Mouse (Mus musculus): ENCODE results near the gene Fam183b. TPM values are rescaled to one million over a fixed set of nuclear protein-coding genes. Genes with fewer than 3 reads are reported as not detected.

Gene Fam183b
- polyA plus RNA-seq, 1 experiment from 2014 or later = 19.1 TPM

Other genes with a start within 250 kb of the Fam183b start
- gene Olfr328, start 246.3 kb downstream of the Fam183b start, polyA plus RNA-seq (2016; fragmentation: Nextera tagmentation; extraction: Ambion mirVana) = not detected in 2 replicates
- not detected in 2 replicates for gene Olfr224, start 231.4 kb downstream of the Fam183b start, polyA plus RNA-seq (2016; fragmentation: Nextera tagmentation; extraction: Ambion mirVana)
- gene Olfr325, start 224.2 kb downstream of the Fam183b start, polyA plus RNA-seq (2016; fragmentation: Nextera tagmentation; extraction: Ambion mirVana) = not detected in 2 replicates
- gene Olfr324, start 206.8 kb downstream of the Fam183b start, polyA plus RNA-seq (2016; fragmentation: Nextera tagmentation; extraction: Ambion mirVana) = not detected in 2 replicates
- gene 2210407C18Rik, start 185.9 kb downstream of the Fam183b start, polyA plus RNA-seq (2016; fragmentation: Nextera tagmentation; extraction: Ambion mirVana) = not detected in 2 replicates
- gene Olfr323, start 171.5 kb downstream of the Fam183b start, polyA plus RNA-seq (2016; fragmentation: Nextera tagmentation; extraction: Ambion mirVana) = not detected in 2 replicates
- gene Trim58, start 161.5 kb downstream of the Fam183b start, polyA plus RNA-seq (2016; fragmentation: Nextera tagmentation; extraction: Ambion mirVana) = 0.54 and 0.60 TPM in 2 replicates
- not detected in 2 replicates for gene Olfr322, start 143.2 kb downstream of the Fam183b start, polyA plus RNA-seq (2016; fragmentation: Nextera tagmentation; extraction: Ambion mirVana)
- gene Olfr320, start 120.9 kb downstream of the Fam183b start, polyA plus RNA-seq (2016; fragmentation: Nextera tagmentation; extraction: Ambion mirVana) = not detected in 2 replicates
- gene Olfr319, start 102.8 kb downstream of the Fam183b start, polyA plus RNA-seq (2016; fragmentation: Nextera tagmentation; extraction: Ambion mirVana) = not detected in 2 replicates
- gene Olfr318, start 77.9 kb downstream of the Fam183b start, polyA plus RNA-seq (2016; fragmentation: Nextera tagmentation; extraction: Ambion mirVana) = not detected in 2 replicates
- not detected in 2 replicates for gene Olfr317, start 62.7 kb downstream of the Fam183b start, polyA plus RNA-seq (2016; fragmentation: Nextera tagmentation; extraction: Ambion mirVana)
- gene Olfr316, start 49.2 kb downstream of the Fam183b start, polyA plus RNA-seq (2016; fragmentation: Nextera tagmentation; extraction: Ambion mirVana) = not detected in 2 replicates
- not detected in 2 replicates for gene Olfr315, start 28.8 kb downstream of the Fam183b start, polyA plus RNA-seq (2016; fragmentation: Nextera tagmentation; extraction: Ambion mirVana)
- gene Olfr314, start 19.0 kb downstream of the Fam183b start, polyA plus RNA-seq (2016; fragmentation: Nextera tagmentation; extraction: Ambion mirVana) = not detected in 2 replicates
- not detected in 2 replicates for gene Olfr313, start 13.0 kb upstream of the Fam183b start, polyA plus RNA-seq (2016; fragmentation: Nextera tagmentation; extraction: Ambion mirVana)
- not detected in 2 replicates for gene Olfr312, start 27.3 kb upstream of the Fam183b start, polyA plus RNA-seq (2016; fragmentation: Nextera tagmentation; extraction: Ambion mirVana)
- not detected in 2 replicates for gene Olfr311, start 37.3 kb upstream of the Fam183b start, polyA plus RNA-seq (2016; fragmentation: Nextera tagmentation; extraction: Ambion mirVana)
- 10.0 and 12.0 TPM in 2 replicates for gene Gm12258, start 45.2 kb upstream of the Fam183b start, polyA plus RNA-seq (2016; fragmentation: Nextera tagmentation; extraction: Ambion mirVana)
- 11.3 and 12.4 TPM in 2 replicates for gene 2810021J22Rik, start 65.3 kb upstream of the Fam183b start, polyA plus RNA-seq (2016; fragmentation: Nextera tagmentation; extraction: Ambion mirVana)
- 4.3 and 4.7 TPM in 2 replicates for gene Zfp39, start 102.3 kb upstream of the Fam183b start, polyA plus RNA-seq (2016; fragmentation: Nextera tagmentation; extraction: Ambion mirVana)
- gene Btnl10, start 115.9 kb upstream of the Fam183b start, polyA plus RNA-seq (2016; fragmentation: Nextera tagmentation; extraction: Ambion mirVana) = 0.05 TPM in 1 of 2 replicates, not detected in the other
- 297 and 381 TPM in 2 replicates for gene Rnf187, start 137.0 kb upstream of the Fam183b start, polyA plus RNA-seq (2016; fragmentation: Nextera tagmentation; extraction: Ambion mirVana)
- gene Hist3h2ba, start 147.0 kb upstream of the Fam183b start, polyA plus RNA-seq (2016; fragmentation: Nextera tagmentation; extraction: Ambion mirVana) = 39.0 and 115 TPM in 2 replicates
- gene Hist3h2a, start 152.7 kb upstream of the Fam183b start, polyA plus RNA-seq (2016; fragmentation: Nextera tagmentation; extraction: Ambion mirVana) = 25.4 and 49.0 TPM in 2 replicates
- 0.41 and 0.85 TPM in 2 replicates for gene Trim17, start 152.7 kb upstream of the Fam183b start, polyA plus RNA-seq (2016; fragmentation: Nextera tagmentation; extraction: Ambion mirVana)
- gene Trim11, start 176.1 kb upstream of the Fam183b start, polyA plus RNA-seq (2016; fragmentation: Nextera tagmentation; extraction: Ambion mirVana) = 18.8 and 20.2 TPM in 2 replicates